Mouse (Mus musculus) MEL (cell line): ENCODE measurements at regions not wholly inside any gene's neighbourhood (a gene's known extent, or its start where the extent isn't known, plus 50 kb on each side); places are given as distances from the start of the nearest gene placed in this dataset.

Source experiments
- DNase-seq: peaks from one replicate; pipeline ENCODE4 v3.0.0; 2011; ENCODE audit warnings: low read depth, low spot score
- H3K27ac ChIP-seq: 2 replicates; pipeline ENCODE4 v1.5.1; 2012; ENCODE audit warnings: low read depth, mild to moderate bottlenecking, control low read depth, low read length, moderate library complexity; ENCODE audit not compliant: control insufficient read depth
- H3K27me3 ChIP-seq, 2 experiments: fragments of 150-350 bp in 1 of 2; sonication (generic) in 1 of 2; 2 replicates each; pipeline ENCODE4 v1.6.1; 2012; ENCODE audit warnings: low read length in 2 of 2, mild to moderate bottlenecking in 2 of 2, improper control_type of control experiment in 1 of 2, moderate library complexity in 1 of 2; ENCODE audit not compliant: insufficient read depth in 2 of 2, control insufficient read depth in 1 of 2
- H3K36me3 ChIP-seq, 2 experiments: 2 replicates each; pipeline ENCODE4 v1.6.1; 2012 to 2014; ENCODE audit warnings: low read length in 2 of 2, improper control_type of control experiment in 1 of 2, inconsistent platforms in 1 of 2, mild to moderate bottlenecking in 1 of 2; ENCODE audit not compliant: insufficient read depth in 2 of 2, control insufficient read depth in 1 of 2
- H3K4me1 ChIP-seq, 2 experiments: fragments of 150-350 bp in 1 of 2; sonication (generic) in 1 of 2; 2 replicates each; pipeline ENCODE4 v1.6.1; 2012; ENCODE audit warnings: low read length in 2 of 2, improper control_type of control experiment in 1 of 2, mild to moderate bottlenecking in 1 of 2; ENCODE audit not compliant: insufficient read depth in 2 of 2, control insufficient read depth in 1 of 2
- H3K4me3 ChIP-seq, 2 experiments: fragments of 150-350 bp in 1 of 2; sonication (generic) in 1 of 2; 2 replicates each; pipeline ENCODE4 v1.5.1; 2012; ENCODE audit warnings: low read depth in 2 of 2, low read length in 2 of 2, mild to moderate bottlenecking in 2 of 2, moderate library complexity in 2 of 2, control low read depth in 1 of 2, improper control_type of control experiment in 1 of 2; ENCODE audit not compliant: control insufficient read depth in 1 of 2, insufficient read depth in 1 of 2
- H3K79me2 ChIP-seq: 2 replicates; pipeline ENCODE4 v1.6.1; 2012; ENCODE audit warnings: mild to moderate bottlenecking, low read length, moderate library complexity; ENCODE audit not compliant: control insufficient read depth, poor library complexity, insufficient read depth
- H3K9ac ChIP-seq: 2 replicates; pipeline ENCODE4 v1.6.1; 2012; ENCODE audit warnings: low read depth, mild to moderate bottlenecking, control low read depth, low read length, moderate library complexity; ENCODE audit not compliant: control insufficient read depth, poor library complexity, severe bottlenecking
- H3K9me3 ChIP-seq: fragments of 150-350 bp; sonication (generic); replicated peaks from 2 replicates; pipeline ENCODE4 v1.6.1; 2012; ENCODE audit warnings: mild to moderate bottlenecking, low read length, improper control_type of control experiment, moderate library complexity; ENCODE audit not compliant: insufficient read depth
- CHD1 ChIP-seq: IDR thresholded peaks from 2 replicates; pipeline ENCODE4 v1.6.1; 2012; ENCODE audit warnings: low read depth, mild to moderate bottlenecking, inconsistent platforms, low read length, improper control_type of control experiment
- E2F4 ChIP-seq: IDR thresholded peaks from 2 replicates; pipeline ENCODE4 v1.6.1; 2011; ENCODE audit warnings: low read depth, low read length, improper control_type of control experiment, borderline replicate concordance
- ELF1 ChIP-seq: IDR thresholded peaks from 2 replicates; pipeline ENCODE4 v1.6.1; 2014; ENCODE audit warnings: low read depth, mild to moderate bottlenecking, inconsistent platforms, low read length, improper control_type of control experiment, moderate library complexity
- GATA1 ChIP-seq: IDR thresholded peaks from 2 replicates; pipeline ENCODE4 v1.6.1; 2011; ENCODE audit warnings: low read depth, low read length, improper control_type of control experiment
- HCFC1 ChIP-seq: IDR thresholded peaks from 2 replicates; pipeline ENCODE4 v1.6.1; 2012; ENCODE audit warnings: low read depth, mild to moderate bottlenecking, inconsistent platforms, low read length, improper control_type of control experiment, moderate library complexity
- KAT2A ChIP-seq: conservative IDR thresholded peaks from 2 replicates; pipeline ENCODE4 v1.6.1; 2012; ENCODE audit warnings: low read depth, low read length, improper control_type of control experiment, inconsistent platforms
- MAFK ChIP-seq: IDR thresholded peaks from 2 replicates; pipeline ENCODE4 v1.6.1; 2011; ENCODE audit warnings: low read depth, mild to moderate bottlenecking, low read length, improper control_type of control experiment, borderline replicate concordance
- MAX ChIP-seq: IDR thresholded peaks from 2 replicates; pipeline ENCODE4 v1.6.1; 2011; ENCODE audit warnings: low read length, improper control_type of control experiment
- MAZ ChIP-seq: IDR thresholded peaks from 2 replicates; pipeline ENCODE4 v1.6.1; 2012; ENCODE audit warnings: low read depth, mild to moderate bottlenecking, inconsistent platforms, low read length, improper control_type of control experiment
- MXI1 ChIP-seq: IDR thresholded peaks from 2 replicates; pipeline ENCODE4 v1.6.1; 2011; ENCODE audit warnings: mild to moderate bottlenecking, low read depth, low read length, improper control_type of control experiment
- MYB ChIP-seq: IDR thresholded peaks from 2 replicates; pipeline ENCODE4 v1.6.1; 2011; ENCODE audit warnings: mild to moderate bottlenecking, low read depth, low read length, improper control_type of control experiment
- MYC ChIP-seq: IDR thresholded peaks from 2 replicates; pipeline ENCODE4 v1.6.1; 2011; ENCODE audit warnings: low read depth, mild to moderate bottlenecking, low read length, improper control_type of control experiment, moderate library complexity
- NELFE ChIP-seq: IDR thresholded peaks from 2 replicates; pipeline ENCODE4 v1.6.1; 2011; ENCODE audit warnings: low read depth, low read length, improper control_type of control experiment
- POLR2AphosphoS2 ChIP-seq: IDR thresholded peaks from 2 replicates; pipeline ENCODE4 v1.6.1; 2011; ENCODE audit warnings: low read length, improper control_type of control experiment
- POLR2AphosphoS5 ChIP-seq: IDR thresholded peaks from 2 replicates; pipeline ENCODE4 v1.6.1; 2012; ENCODE audit warnings: low read depth, borderline replicate concordance, mild to moderate bottlenecking, inconsistent platforms, low read length, moderate library complexity, mixed read lengths
- RAD21 ChIP-seq: IDR thresholded peaks from 2 replicates; pipeline ENCODE4 v1.6.1; 2011; ENCODE audit warnings: mild to moderate bottlenecking, low read depth, low read length, improper control_type of control experiment
- RCOR1 ChIP-seq: IDR thresholded peaks from 2 replicates; pipeline ENCODE4 v1.6.1; 2012; ENCODE audit warnings: low read depth, mild to moderate bottlenecking, inconsistent platforms, low read length, improper control_type of control experiment
- SIN3A ChIP-seq: IDR thresholded peaks from 2 replicates; pipeline ENCODE4 v1.6.1; 2012; ENCODE audit warnings: low read length, improper control_type of control experiment, inconsistent platforms
- TAL1 ChIP-seq: IDR thresholded peaks from 2 replicates; pipeline ENCODE4 v1.6.1; 2012; ENCODE audit warnings: mild to moderate bottlenecking, inconsistent platforms, low read length, moderate library complexity, mixed read lengths
- TBP ChIP-seq: IDR thresholded peaks from 2 replicates; pipeline ENCODE4 v1.8.0; 2011; ENCODE audit warnings: low read depth, low read length, improper control_type of control experiment
- UBTF ChIP-seq: IDR thresholded peaks from 2 replicates; pipeline ENCODE4 v1.6.1; 2012; ENCODE audit warnings: low read depth, mild to moderate bottlenecking, inconsistent platforms, low read length, improper control_type of control experiment, moderate library complexity, borderline replicate concordance; ENCODE audit not compliant: insufficient read depth
- USF1 ChIP-seq: IDR thresholded peaks from 2 replicates; pipeline ENCODE4 v1.6.1; 2014; ENCODE audit warnings: low read depth, mild to moderate bottlenecking, inconsistent platforms, low read length, improper control_type of control experiment, moderate library complexity
- USF2 ChIP-seq, 2 experiments: IDR thresholded peaks; 2 replicates each; pipeline ENCODE4 v1.6.1; 2011 to 2012; ENCODE audit warnings: improper control_type of control experiment in 2 of 2, low read length in 2 of 2, borderline replicate concordance in 1 of 2, inconsistent platforms in 1 of 2, low read depth in 1 of 2, mild to moderate bottlenecking in 1 of 2; ENCODE audit not compliant: insufficient read depth in 1 of 2
- ZC3H11A ChIP-seq: IDR thresholded peaks from 2 replicates; pipeline ENCODE4 v1.6.1; 2012; ENCODE audit warnings: low read depth, mild to moderate bottlenecking, inconsistent platforms, low read length, improper control_type of control experiment

GRCm38 (mm10) chr13:70283231-70283630, 354.2 kb downstream of the Ice1 start:
- TF ChIP-seq E2F4, result no peak
- TF ChIP-seq MAX, result no peak
- TF ChIP-seq MYB, result no peak
- TF ChIP-seq POLR2AphosphoS5, result no peak
- no peak for TF ChIP-seq TBP
- Histone ChIP-seq H3K9me3 (no peaks in the 10 kb centered on the region), H3K79me2 (no peaks in the 10 kb centered on the region), H3K27me3 (no peaks in the 10 kb centered on the region; a peak in 1 of 4 replicates), H3K9ac (no peak overlapping the region), H3K4me3 (no peak overlapping the region), H3K36me3 (no peaks in the 10 kb centered on the region), H3K27ac (no peak overlapping the region), H3K4me1 (no peaks in the 10 kb centered on the region)
- DNase-seq, result no peak

DNA sequence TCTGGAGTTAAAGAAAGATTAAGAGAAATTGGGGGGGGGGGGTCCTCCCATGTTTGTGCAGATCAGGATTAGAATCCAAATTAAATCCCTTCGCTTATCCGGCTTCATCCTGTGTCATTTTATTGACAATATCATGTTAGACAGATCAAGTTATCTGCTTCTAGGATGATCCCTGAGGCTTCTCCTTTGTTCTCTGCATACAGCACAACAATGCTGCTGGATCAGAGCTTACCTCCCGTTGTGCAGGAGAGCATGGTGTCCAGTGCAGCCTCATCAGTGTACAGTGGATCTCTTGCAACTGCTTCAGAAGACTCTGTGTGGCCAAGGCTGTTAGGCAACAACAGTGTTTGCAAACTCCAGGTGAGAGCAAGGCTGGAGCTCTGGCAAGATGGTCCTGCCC, 344.7 kb downstream of the Ice1 start:
- TF ChIP-seq TAL1, result no peak
- no peak for TF ChIP-seq HCFC1
- TF ChIP-seq NELFE, result no peak
- no peak for TF ChIP-seq MAZ
- TF ChIP-seq SIN3A, result no peak
- no peak for TF ChIP-seq POLR2AphosphoS5
- no peak for TF ChIP-seq ELF1
- TF ChIP-seq USF2 (IDR thresholded peaks at IDR 0.05; ENCODE audit: borderline replicate concordance in 1 of 2, insufficient read depth in 1 of 2, low read depth in 1 of 2, low read length in 2 of 2), result no peak
- no peak for TF ChIP-seq POLR2AphosphoS2
- TF ChIP-seq UBTF, result no peak
- DNase-seq, result no peak
- no peaks in the 10 kb centered on the region for H3K4me1 ChIP-seq
- no peaks in the 10 kb centered on the region for H3K79me2 ChIP-seq
- H3K9ac ChIP-seq, result no peak overlapping the region
- H3K36me3 ChIP-seq, result no peaks in the 10 kb centered on the region
- no peak overlapping the region for H3K27ac ChIP-seq
- H3K9me3 ChIP-seq, result no peaks in the 10 kb centered on the region
- no peak overlapping the region for H3K4me3 ChIP-seq
- H3K27me3 ChIP-seq, result no peaks in the 10 kb centered on the region

DNA sequence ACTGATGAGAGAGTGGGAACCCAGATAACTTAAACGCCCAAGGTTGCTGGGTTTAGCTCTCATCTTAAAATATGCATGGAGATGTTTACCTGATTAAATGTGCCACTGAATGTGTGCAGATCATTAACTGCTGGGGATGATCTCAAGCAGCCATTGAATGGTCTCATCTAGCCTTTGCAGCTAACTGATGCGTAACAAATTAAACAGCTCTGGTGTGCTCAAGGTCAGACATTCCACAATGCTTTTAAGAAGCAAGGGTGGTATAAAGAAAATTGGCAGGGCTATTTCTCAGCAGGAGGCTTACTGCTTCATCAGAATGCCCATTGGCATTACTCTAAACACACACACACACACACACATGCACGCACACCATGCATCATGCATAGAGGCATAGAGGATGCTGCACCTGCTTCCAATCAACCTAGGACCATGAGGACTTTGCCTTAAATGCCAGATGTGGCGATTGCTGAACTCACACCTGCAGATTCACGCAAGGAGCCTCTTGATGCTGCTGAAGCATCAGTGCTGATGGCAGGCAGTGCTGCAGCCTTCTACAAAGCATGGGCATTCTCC, 333.4 kb downstream of the Ice1 start:
- Histone ChIP-seq H3K36me3 (no peaks in the 10 kb centered on the region), H3K27ac (no peak overlapping the region), H3K4me1 (no peaks in the 10 kb centered on the region), H3K4me3 (no peak overlapping the region), H3K9me3 (no peaks in the 10 kb centered on the region), H3K9ac (no peak overlapping the region), H3K27me3 (no peaks in the 10 kb centered on the region), H3K79me2 (no peaks in the 10 kb centered on the region)
- TF ChIP-seq POLR2AphosphoS2 (no peak), ZC3H11A (no peak), RAD21 (no peak), MYC (no peak), KAT2A (no peak), RCOR1 (no peak), E2F4 (no peak), CHD1 (no peak), USF1 (no peak), MAFK (no peak), NELFE (no peak), POLR2AphosphoS5 (no peak), MXI1 (no peak), GATA1 (no peak), MAZ (no peak), USF2 (IDR thresholded peaks at IDR 0.05; ENCODE audit: borderline replicate concordance in 1 of 2, insufficient read depth in 1 of 2, low read depth in 1 of 2, low read length in 2 of 2) (no peak), ELF1 (no peak), UBTF (no peak)
- no peak for DNase-seq
